Mouse (Mus musculus) C2C12 (cell line): ENCODE results near the gene Atad5.

ENCODE experiments used
- CTCF ChIP-seq: IDR thresholded peaks from one replicate; pipeline ENCODE4 v1.5.1; 2011; ENCODE audit not compliant: control insufficient read depth, insufficient read depth, insufficient read length
- USF1 ChIP-seq: IDR thresholded peaks from one replicate; pipeline ENCODE4 v1.6.1; 2011; ENCODE audit warnings: low read depth, mild to moderate bottlenecking, control low read depth, moderate library complexity

DNA sequence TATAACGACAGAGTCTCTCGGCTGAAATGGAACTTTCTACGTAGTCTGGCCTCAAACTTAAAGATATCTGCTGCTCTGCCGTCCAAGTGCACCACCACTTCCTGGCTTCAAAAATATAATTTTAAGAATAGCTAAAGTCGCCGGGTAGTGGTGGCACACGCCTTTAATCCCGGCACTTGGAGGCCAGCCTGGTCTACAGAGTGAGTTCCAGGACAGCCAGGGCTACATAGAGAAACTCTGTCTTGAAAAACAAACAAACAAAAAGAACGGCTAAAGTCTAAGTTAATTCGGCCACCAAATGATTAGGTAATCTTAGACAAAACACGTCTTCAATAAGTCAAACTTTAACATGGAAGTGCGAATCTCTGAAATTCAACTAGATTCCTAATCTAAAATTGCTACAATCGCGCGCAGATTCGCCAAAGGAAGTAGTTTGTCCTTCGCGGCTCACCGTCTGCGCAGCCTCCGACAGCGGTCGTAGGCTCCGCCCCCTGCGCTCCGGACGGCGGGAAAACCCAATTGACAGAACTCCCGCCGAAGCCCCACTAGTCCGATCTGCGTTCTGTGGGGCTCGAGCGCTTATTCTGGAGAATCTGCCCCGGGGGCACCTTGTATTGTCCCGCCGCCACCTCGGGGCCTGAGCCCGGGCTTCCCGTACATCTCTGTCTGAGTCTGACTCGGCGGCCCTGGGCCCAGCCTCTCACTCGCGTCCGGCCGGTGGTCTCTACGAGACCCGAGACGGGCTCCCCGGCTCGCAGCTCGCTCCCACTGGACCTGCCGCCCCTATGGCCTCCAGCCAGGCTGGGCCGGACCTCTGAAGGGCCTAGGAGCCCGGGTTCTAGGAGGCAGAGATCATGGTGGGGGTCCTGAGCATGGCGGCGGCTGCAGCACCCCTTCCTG, at the start of gene Atad5:
- TF ChIP-seq CTCF: no peak
- no peak for TF ChIP-seq USF1
